Mouse (Mus musculus) cerebellum, postnatal 10 days (tissue): ENCODE measurements at regions not wholly inside any gene's neighbourhood (a gene's known extent, or its start where the extent isn't known, plus 50 kb on each side); places are given as distances from the start of the nearest gene placed in this dataset.
A peak's percentile ranks its signal among the peaks of the same experiment; 100 is the strongest.
"Not testable (repeated sequence)": the region's sequence is repeated elsewhere in the genome, so short reads cannot be mapped to it uniquely, and the experiment has no call there.

Experiments used
- DNase-seq, 2 experiments: peaks; one replicate each; pipeline ENCODE4 v3.0.0; 2021; ENCODE audit warnings: mixed read lengths in 2 of 2

DNA sequence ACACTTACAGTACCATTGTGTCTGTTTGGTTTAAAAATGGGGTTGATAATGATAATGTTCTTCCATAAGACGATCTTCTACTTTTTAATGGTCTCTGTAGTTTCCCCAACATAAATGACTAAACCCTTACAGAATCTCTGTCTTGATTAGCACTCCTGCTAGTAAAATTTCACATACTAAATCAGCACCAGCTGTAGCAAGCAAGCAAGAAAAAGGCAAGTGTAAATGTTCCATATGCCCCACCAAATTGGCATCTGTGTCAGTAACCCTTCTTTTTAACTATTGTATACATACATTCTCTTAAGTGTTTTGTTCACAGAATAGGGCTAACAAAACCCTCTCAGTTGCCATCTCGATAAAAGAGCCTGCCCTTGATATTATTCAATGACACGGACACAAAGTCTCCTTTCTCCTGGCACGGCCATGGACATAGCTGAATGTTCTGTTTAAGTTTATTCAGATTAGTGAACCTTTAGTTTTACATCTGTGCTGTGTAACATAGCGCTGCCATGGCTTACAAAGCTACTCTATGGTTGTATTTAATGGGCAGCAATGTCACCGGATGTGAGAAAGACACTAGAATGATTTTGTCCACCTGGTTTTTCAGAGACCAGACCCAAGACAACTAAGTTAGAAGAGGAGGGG is 414.3 kb downstream of the Gtdc1 start:
- no peak for DNase-seq

DNA sequence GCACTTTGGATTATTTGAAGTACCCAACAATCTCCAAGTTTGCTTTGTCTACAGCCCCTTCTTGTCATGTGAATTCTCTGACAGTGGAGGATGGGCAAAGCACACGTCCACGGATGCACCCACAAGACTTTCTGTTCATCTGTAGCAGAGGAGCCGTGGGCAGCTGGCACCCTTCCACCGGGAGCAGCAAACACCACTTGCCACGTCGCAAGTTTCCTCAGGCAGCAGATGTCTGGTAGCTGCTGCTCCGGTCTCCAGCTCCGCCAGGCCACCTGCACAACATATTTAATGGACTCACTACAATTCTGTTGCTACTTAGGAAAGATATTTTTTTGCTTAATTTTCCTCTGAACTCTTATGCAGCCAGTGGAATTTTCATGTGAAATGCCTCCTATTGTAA is 415.1 kb downstream of the Gtdc1 start:
- DNase-seq = peak; percentile 84 to 91

DNA sequence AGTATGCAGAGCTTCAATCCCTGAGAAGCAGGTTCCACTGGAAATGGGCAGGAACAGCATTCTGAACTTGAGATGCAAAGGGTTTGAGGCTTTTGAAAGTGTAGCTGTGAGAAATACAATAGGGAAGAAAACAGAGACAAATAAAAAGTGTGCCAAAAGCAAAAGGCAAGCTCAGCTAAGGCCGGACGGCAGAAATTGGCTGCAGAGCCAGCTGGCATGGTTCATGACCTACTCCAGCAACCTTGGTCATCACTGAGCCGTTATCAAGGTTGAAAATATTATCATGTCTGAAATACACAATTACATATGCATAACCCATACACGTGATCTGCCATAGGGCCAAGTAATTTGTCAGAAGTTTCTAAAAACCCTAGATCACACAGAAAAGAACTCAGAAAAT is 418.4 kb downstream of the Gtdc1 start:
- DNase-seq = peak; percentile 36 to 42

DNA sequence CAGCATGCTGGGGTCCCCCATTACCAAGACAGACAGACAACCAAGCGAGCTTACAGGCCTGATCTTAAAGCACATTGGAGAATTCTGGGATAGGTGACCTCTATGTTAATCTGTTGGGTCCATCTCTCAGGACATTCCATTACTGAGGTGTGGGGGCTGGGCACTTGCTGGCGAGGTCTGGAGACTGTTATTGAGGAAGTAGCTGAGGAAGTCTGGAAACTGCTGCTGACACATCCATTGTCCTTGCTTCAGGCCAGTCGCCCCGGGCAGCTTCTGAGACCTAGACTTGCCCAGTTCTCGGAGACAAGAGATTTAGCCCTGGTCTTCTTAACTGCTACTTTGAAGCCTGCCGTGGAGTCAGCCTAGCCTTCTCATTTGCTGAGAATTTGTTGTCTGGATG is 423.2 kb downstream of the Gtdc1 start:
- no peak for DNase-seq

DNA sequence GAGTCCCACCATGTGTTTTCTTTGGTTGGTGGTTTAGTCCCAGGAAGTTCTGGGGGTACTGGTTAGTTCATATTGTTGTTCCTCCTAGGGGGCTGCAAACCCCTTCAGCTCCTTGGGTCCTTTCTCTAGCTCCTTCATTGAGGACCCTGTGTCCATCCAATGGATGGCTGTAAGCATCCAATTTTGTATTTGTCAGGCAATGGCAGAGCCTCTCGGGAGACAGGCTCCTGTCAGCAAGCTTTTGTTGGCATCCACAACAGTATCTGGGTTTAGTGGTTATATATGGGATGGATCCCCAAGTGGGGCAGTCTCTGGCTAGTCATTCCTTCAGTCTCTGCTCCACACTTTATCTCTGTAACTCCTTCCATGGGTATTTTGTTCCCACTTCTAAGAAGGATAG is 436.7 kb downstream of the Gtdc1 start:
- not testable (repeated sequence) for DNase-seq

DNA sequence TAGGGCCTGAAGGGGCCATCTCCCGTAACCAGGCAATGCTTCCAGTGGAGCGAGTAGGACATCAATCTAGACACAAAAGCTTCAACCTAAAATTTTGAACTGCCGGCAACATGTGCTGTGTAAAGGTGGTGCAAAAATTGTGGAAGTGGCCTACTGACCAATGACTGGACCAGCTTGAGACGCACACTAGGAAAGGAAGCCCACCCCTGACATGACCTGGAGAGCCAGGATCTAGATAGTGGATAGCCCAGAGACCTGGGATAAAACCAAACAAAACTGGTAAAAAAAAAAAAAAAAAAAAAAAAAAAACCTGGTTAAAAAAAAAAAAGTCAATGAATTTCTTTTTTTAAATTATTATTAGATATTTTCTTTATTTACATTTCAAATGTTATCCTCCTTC is 437.2 kb downstream of the Gtdc1 start:
- DNase-seq = no peak

DNA sequence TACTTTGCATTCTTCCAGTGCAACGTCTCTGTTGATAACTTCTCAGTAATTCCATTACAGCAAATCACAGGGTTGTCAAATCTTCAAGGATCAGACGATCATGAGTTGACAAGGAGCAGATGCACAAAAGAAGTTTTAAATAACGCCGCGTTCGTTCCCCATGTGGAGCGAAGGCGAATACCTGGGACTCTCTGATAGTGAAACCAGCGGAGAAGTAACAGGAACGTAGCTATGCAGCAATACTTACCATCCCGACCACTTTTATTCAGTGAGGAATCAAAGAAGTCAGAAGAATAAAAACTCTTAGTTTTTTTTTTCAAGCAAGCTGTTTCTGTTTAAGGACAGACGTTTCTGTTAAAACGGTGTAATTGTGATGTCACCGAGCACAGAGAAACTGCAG is 441.6 kb downstream of the Gtdc1 start:
- DNase-seq = no peak

DNA sequence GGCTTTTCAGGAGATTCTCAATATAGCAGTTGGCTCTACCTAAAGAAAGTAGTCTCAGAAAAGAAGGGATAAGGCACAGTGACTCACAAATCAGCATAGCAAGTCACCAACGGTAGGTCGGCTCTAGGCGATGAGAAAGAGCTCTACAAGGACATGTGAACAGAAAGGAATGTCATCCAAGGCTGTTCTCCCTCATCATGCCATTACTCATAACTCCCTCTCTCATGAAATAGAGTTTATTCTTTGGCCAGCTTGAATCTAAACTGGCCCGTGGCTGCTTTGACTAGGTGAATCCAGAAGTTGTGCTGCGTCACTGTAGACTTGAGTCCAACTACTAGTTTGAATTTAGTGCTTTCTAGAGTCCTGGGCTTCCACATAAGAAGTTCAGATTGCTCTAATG is 447.7 kb downstream of the Gtdc1 start:
- DNase-seq = no peak

DNA sequence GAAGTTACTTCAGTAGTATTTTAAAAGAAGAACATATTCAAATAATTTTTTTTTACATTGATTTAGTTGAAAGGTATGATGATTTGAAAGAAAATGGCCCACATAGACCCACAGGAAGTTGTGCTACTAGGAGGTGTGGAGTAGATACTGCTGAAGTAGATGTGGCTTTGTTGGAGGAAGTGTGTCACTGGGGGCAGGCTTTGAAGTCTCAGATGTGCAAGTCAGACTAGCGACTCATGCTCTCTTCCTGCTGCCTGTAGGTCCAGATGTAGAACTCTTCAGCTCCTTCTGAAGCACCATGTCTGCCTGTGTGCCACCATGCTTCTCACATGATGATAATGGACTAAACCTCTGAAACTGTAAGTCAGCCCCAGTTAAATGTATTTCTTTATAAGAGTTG is 452.0 kb downstream of the Gtdc1 start:
- no peak for DNase-seq

DNA sequence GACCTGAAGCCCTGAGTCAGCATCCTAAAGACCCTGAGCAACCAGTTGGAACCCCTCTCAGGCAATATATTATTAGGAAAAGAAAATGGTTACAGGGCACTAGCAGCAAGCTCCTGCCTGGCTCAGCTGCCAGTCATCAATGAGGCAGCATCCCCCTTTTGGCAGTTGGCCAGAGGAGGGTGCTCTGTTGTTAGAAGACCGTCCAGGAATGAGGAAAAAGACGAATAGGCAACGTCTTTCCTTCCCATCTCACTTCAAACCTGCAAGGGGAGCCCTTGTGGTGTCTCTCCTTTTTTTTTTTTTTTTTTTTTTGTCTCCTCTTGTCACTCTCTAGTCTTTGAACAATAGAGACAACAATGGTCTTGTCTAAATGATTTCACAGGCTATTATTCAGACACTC is 452.8 kb downstream of the Gtdc1 start:
- DNase-seq = peak; percentile 56 to 62

DNA sequence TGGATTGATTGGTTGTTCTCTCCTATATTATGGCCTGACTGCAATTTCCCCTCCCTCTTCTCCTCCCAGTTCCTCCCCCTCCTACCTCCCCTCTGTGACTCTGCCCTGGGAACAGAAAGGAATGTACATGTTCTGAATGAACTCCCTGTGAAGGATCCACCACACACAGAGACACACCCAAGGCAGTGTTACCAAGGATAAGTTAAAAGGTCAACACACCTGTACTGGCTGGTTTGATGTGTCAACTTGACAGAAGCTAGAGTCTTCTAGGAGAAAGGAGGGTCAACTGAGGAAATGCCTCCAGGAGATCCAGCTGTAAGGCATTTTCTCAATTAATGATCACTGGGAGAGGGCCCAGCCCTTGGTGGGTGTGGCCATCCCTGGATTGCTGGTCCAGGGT is 456.1 kb downstream of the Gtdc1 start:
- DNase-seq = no peak

DNA sequence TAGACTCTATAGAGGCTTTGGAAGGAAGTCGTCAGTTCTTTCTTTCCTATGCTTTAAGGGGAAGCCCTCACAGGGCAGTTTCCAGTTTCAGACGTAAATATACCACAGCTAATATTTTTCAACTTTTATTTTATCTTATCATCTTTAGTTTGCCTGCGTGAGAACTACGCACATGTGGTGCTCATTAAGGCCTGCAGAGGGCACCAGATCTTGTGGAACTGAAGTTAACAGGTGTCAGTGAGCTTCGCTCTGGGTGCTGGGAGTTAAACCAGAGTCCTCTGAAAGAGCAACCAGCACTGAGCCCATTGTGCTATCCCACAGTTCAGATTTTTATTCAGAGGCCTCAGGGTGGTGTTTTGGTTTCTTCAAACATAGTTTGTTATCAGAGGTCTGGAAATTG is 456.5 kb downstream of the Gtdc1 start:
- DNase-seq = no peak

DNA sequence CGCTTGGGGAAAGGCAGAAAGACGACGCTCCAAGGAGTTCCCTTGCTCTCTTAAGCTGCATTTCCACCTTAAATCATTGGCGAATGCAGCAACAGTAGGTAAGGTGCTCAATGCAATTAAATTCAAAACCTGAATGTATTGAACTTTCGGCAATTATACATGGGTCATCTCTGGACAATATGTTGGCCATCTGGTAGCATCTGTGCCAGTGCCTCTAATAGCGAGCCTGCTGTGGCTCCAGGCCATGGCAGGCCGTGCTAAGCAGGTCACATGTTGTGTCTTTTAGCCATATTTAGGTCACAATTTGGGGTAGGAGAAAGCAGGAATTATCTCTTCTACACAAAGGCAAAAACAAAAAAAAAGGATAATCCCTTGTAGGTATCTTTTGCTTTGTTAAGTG is 462.8 kb downstream of the Gtdc1 start:
- peak; percentile 43 to 45 for DNase-seq

DNA sequence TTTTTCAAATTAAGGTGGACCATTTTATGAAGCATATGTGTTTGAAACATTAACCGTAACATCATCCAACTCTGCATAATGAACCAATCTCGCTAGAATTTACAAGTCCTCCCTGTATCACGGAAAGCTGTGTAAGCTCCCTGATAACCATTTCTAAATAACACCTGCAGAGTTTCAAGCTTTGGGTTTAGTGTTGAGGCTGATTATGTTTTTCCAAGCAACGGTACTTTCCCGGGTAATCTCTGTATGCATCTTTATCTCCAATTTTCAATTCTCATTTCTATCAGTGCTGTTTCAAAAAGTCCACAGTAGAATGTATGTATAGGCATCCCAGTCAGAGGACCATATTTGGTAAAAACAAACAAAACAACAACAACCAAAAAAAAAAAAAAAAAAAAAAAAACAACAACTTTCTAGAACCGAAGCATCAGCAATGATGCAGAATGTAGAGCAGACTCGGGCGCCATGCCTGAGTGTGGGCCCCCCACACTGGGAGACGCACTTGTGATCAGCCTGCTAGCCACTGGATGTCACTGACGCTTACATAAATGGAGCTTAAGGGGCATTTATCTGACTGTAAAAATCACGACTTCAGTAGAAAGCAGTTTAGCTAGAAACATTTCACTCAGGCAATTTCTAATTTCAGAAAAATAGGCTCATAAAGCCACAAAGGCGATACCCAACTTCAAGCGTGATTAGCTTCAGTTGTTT is 464.7 kb downstream of the Gtdc1 start:
- DNase-seq = peak in 1 of 2 experiments; percentile 11

DNA sequence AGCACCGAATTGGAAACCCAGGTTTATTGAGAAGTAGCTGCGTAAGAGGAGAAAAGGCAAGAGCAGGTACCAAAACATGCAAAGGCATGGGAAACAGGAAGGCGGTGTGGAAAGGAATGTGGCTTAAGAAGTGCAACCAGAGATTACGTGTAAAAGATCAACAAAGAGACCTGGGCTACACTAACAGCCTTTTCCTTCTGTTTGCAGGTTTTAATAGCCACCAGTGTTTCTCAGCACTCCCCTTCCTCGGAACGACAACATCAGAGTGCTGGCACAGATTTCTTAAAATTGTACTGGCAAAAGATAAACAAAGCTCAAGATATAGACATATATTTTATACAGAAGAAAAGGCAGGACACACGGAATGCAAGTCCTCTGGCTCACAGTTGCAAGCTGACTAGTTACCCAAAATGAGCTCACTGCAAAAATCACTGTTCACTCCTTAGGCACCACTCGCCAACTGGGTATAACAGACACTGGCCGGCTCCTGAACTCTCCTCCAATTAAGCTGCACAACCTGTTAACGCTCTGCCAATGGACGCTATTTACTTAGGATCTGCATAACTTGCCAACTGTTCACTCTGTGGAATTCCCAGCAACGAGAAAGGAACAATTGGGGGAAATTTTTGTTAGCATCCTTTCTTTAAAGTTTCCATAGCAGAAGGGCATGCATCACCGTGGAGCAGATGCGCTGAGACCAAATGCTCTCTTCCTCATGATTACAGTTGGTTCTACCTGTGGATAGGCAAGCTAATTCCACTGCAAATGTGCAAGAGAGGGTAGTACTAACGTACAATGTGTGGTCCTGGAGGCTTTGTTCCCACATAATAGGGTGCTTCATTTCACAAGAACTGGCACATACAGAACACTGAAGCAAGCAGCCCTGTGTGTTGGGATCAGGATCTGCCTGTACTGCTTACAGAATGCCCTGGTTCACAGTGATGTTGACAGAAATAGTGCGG is 465.9 kb downstream of the Gtdc1 start:
- DNase-seq = no peak

DNA sequence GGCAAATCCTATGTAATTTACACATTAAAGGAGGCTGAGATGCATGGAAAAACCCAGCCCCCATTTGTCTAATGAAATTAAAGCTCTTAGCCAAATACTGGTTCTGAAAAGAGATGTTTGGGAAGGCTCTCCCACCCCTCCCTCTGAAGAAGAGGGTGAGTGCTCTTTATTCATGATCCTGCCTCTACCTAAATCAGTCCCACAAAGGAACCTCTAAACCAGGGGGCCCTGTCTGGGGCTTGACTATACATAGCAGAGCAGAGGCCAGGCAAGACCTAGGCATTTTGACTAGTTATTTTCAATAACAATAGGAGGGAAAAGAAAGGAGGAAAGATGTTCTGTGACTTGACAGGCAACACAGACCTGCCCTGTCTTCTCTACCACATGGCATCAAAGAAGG is 478.0 kb downstream of the Gtdc1 start:
- DNase-seq = no peak
